In genomic region chr10:56852484-56852883, GRCm38 (mm10) we compare ENCODE assay signal across 19 mouse cellular contexts.
DNase-seq lines count a peak whose midpoint lies in the region; ATAC-seq and TF ChIP-seq lines count a peak whose summit lies in the region.
"Had no signal": no experiment of that assay in that cellular context is flagged by ENCODE, and none has a peak within 500 bp of the region (broad histone marks: within the 10 kb centered on the region; RNA-seq: fewer than 3 reads in every experiment).

No protein-coding gene starts in this region.

- DNase-seq in kidney, adult 2 months: peak; percentile 3
- DNase-seq in kidney, postnatal 4 days: no peak
- no peak for DNase-seq in neural tube, embryonic 10.5 days (ENCODE audit: extremely low spot score, low spot score)
- no peak for DNase-seq in adrenal gland, postnatal 4 days (ENCODE audit: low spot score in 2 of 2)
- no peak for DNase-seq in adrenal gland, postnatal 25 days
- DNase-seq: adrenal gland, postnatal 10 days; cerebellum, adult 8-10 months; cerebellum, postnatal 25 days; forebrain, postnatal 0 days; gastrocnemius, postnatal 14 days; heart, postnatal 36 days had no signal

- H3K36me3 ChIP-seq in kidney, adult 2 months (ENCODE audit: control insufficient read depth, insufficient read depth, low read length): no peaks in the 10 kb centered on the region
- no peaks in the 10 kb centered on the region for H3K36me3 ChIP-seq in megakaryocyte, embryonic 14.5 days (replicated peaks; ENCODE audit: low read length)
- H3K36me3 ChIP-seq: embryonic facial prominence, embryonic 10.5 days; heart, embryonic 12.5 days; hindbrain, embryonic 12.5 days had no signal

- H3K4me1 ChIP-seq in kidney, adult 2 months (ENCODE audit: control insufficient read depth, insufficient read depth, low read length): no peaks in the 10 kb centered on the region
- peaks cover 28% of the 10 kb centered on the region for H3K4me1 ChIP-seq in megakaryocyte, embryonic 14.5 days
- H3K4me1 ChIP-seq: forebrain, embryonic 13.5 days; hindbrain, embryonic 12.5 days had no signal

- no peaks in the 10 kb centered on the region for H3K9me3 ChIP-seq in megakaryocyte, embryonic 14.5 days
- H3K9me3 ChIP-seq: embryonic facial prominence, embryonic 10.5 days; forebrain, embryonic 13.5 days; heart, embryonic 12.5 days; hindbrain, embryonic 12.5 days had no signal

- H3K27me3 ChIP-seq in kidney, adult 2 months (replicated peaks; ENCODE audit: control insufficient read depth, insufficient read depth, low read length): no peaks in the 10 kb centered on the region
- H3K27me3 ChIP-seq in megakaryocyte, embryonic 14.5 days (replicated peaks): no peaks in the 10 kb centered on the region
- H3K27me3 ChIP-seq: forebrain, embryonic 13.5 days; heart, embryonic 12.5 days; hindbrain, embryonic 12.5 days had no signal

- no peak for TF ChIP-seq POLR2A in kidney, adult 2 months (IDR thresholded peaks at IDR 0.05; ENCODE audit: low read depth, low read length)

- WGBS in kidney, adult 2 months: 65% methylated on average over 2 of the region's 2 CpGs

- no peak for TF ChIP-seq CTCF in kidney, adult 2 months (conservative IDR thresholded peaks at IDR 0.05; ENCODE audit: insufficient read depth, insufficient read length, low read depth, low read length)

- H3K4me3 ChIP-seq in kidney, adult 2 months (ENCODE audit: insufficient read depth, low read depth, low read length): no peak overlapping the region
- peak overlapping the region; percentile 57 for H3K4me3 ChIP-seq in megakaryocyte, embryonic 14.5 days (replicated peaks)
- H3K4me3 ChIP-seq: embryonic facial prominence, embryonic 10.5 days; forebrain, embryonic 13.5 days; heart, embryonic 12.5 days; hindbrain, embryonic 12.5 days had no signal

- ATAC-seq in common myeloid progenitor, adult 5-6 weeks (replicated peaks; ENCODE audit: low read depth, poor library complexity, severe bottlenecking): peak; percentile 99
- ATAC-seq: forebrain, embryonic 13.5 days; forebrain, postnatal 0 days; hindbrain, embryonic 16.5 days; inflammation-experienced regulatory T-cells, adult 6 months had no signal

- no peak overlapping the region for H3K27ac ChIP-seq in kidney, adult 2 months (ENCODE audit: insufficient read depth, low read depth, low read length)
- H3K27ac ChIP-seq: embryonic facial prominence, embryonic 10.5 days; forebrain, embryonic 13.5 days; hindbrain, embryonic 12.5 days had no signal
